In genomic region chr17:25432433-25433181, GRCm38 (mm10) we compare ENCODE assay signal across 8 mouse cellular contexts. TPM values are rescaled to one million over a fixed set of nuclear protein-coding genes. Genes with fewer than 3 reads are reported as not detected.
DNase-seq lines count a peak whose midpoint lies in the region; ATAC-seq lines count a peak whose summit lies in the region.

No protein-coding gene starts in this region.

- WGBS in kidney, embryonic 15.5 days = under 1% methylated on average over 52 of the region's 53 CpGs
- 2% methylated on average over 27 of the region's 53 CpGs for WGBS in embryonic facial prominence, embryonic 14.5 days
- WGBS in intestine, embryonic 14.5 days = under 1% methylated on average over 53 of the region's 53 CpGs
- WGBS in midbrain, embryonic 11.5 days = 1% methylated on average over 53 of the region's 53 CpGs

- H3K9me3 ChIP-seq in kidney, embryonic 15.5 days (replicated peaks) = no peaks in the 10 kb centered on the region
- no peaks in the 10 kb centered on the region for H3K9me3 ChIP-seq in embryonic facial prominence, embryonic 14.5 days (ENCODE audit: control insufficient read depth, low read length)
- no peaks in the 10 kb centered on the region for H3K9me3 ChIP-seq in intestine, embryonic 14.5 days (ENCODE audit: control insufficient read depth, low read length)
- no peaks in the 10 kb centered on the region for H3K9me3 ChIP-seq in midbrain, embryonic 11.5 days (ENCODE audit: control insufficient read depth, low read length)

- peaks cover 26% of the 10 kb centered on the region for H3K27me3 ChIP-seq in kidney, embryonic 15.5 days
- H3K27me3 ChIP-seq in embryonic facial prominence, embryonic 14.5 days (replicated peaks; ENCODE audit: control insufficient read depth, insufficient read depth, low read length) = 0 out of 2 replicates have a peak, but pooled peaks cover 9% of the 10 kb centered on the region
- H3K27me3 ChIP-seq in intestine, embryonic 14.5 days (replicated peaks; ENCODE audit: control insufficient read depth, insufficient read depth, low read length) = no peaks in the 10 kb centered on the region; the same call in 1 of the 2 replicates
- H3K27me3 ChIP-seq in midbrain, embryonic 11.5 days (ENCODE audit: control insufficient read depth, insufficient read depth, low read length) = peaks cover 24% of the 10 kb centered on the region

- H3K36me3 ChIP-seq in kidney, embryonic 15.5 days = no peaks in the 10 kb centered on the region
- H3K36me3 ChIP-seq in embryonic facial prominence, embryonic 14.5 days (ENCODE audit: control insufficient read depth, insufficient read depth, low read length) = no peaks in the 10 kb centered on the region
- 0 out of 2 replicates have a peak, but pooled peaks cover 4% of the 10 kb centered on the region for H3K36me3 ChIP-seq in intestine, embryonic 14.5 days (ENCODE audit: control insufficient read depth, insufficient read depth, low read length)
- no peaks in the 10 kb centered on the region for H3K36me3 ChIP-seq in midbrain, embryonic 11.5 days (ENCODE audit: control insufficient read depth, insufficient read depth, low read length)

- no peak for DNase-seq in kidney, adult 9 months
- DNase-seq in R1 (ENCODE audit: low read depth, low spot score) = peak; percentile 39
- DNase-seq in embryonic facial prominence, embryonic 14.5 days (ENCODE audit: low spot score) = no peak
- peak; percentile 77 for DNase-seq in intestine, embryonic 14.5 days (ENCODE audit: low spot score)
- peak; percentile 94 for DNase-seq in midbrain, embryonic 11.5 days (ENCODE audit: low spot score, missing footprints)
- no peak for DNase-seq in yolk sac, embryonic 10.5 days (ENCODE audit: low spot score)
- no peak for DNase-seq in urinary bladder, postnatal 36 days (ENCODE audit: low spot score in 2 of 2)

- H3K4me3 ChIP-seq in kidney, embryonic 15.5 days (replicated peaks) = peak overlapping the region; percentile 77
- peak overlapping the region; percentile 78 for H3K4me3 ChIP-seq in embryonic facial prominence, embryonic 14.5 days (ENCODE audit: low read depth, low read length)
- peak overlapping the region; percentile 68 for H3K4me3 ChIP-seq in intestine, embryonic 14.5 days (ENCODE audit: low read depth, low read length)
- H3K4me3 ChIP-seq in midbrain, embryonic 11.5 days (ENCODE audit: low read depth, low read length) = peak overlapping the region; percentile 66

- peak overlapping the region; percentile 74 for H3K9ac ChIP-seq in kidney, embryonic 15.5 days
- H3K9ac ChIP-seq in embryonic facial prominence, embryonic 14.5 days (ENCODE audit: low read depth, low read length) = peak overlapping the region; percentile 84
- peak overlapping the region; percentile 69 for H3K9ac ChIP-seq in intestine, embryonic 14.5 days (ENCODE audit: low read length)
- H3K9ac ChIP-seq in midbrain, embryonic 11.5 days (ENCODE audit: low read length) = peak overlapping the region; percentile 79

- no peak overlapping the region for H3K27ac ChIP-seq in kidney, embryonic 15.5 days
- H3K27ac ChIP-seq in embryonic facial prominence, embryonic 14.5 days (replicated peaks; ENCODE audit: low read depth, low read length) = peak overlapping the region; percentile 84
- H3K27ac ChIP-seq in intestine, embryonic 14.5 days (ENCODE audit: low read depth) = peak overlapping the region; percentile 79; the same call in 1 of the 2 replicates
- peak overlapping the region; percentile 40 for H3K27ac ChIP-seq in midbrain, embryonic 11.5 days (ENCODE audit: low read depth, low read length)

- H3K4me1 ChIP-seq in kidney, embryonic 15.5 days = peaks cover 78% of the 10 kb centered on the region
- H3K4me1 ChIP-seq in embryonic facial prominence, embryonic 14.5 days (ENCODE audit: control insufficient read depth, insufficient read depth, low read length) = peaks cover 51% of the 10 kb centered on the region
- peaks cover 48% of the 10 kb centered on the region for H3K4me1 ChIP-seq in intestine, embryonic 14.5 days (replicated peaks; ENCODE audit: control insufficient read depth, insufficient read depth, low read length)
- peaks cover 26% of the 10 kb centered on the region for H3K4me1 ChIP-seq in midbrain, embryonic 11.5 days (ENCODE audit: control insufficient read depth, insufficient read depth, low read length)

- peak overlapping the region; percentile 98 for H3K4me2 ChIP-seq in kidney, embryonic 15.5 days
- H3K4me2 ChIP-seq in embryonic facial prominence, embryonic 14.5 days (ENCODE audit: low read depth, low read length) = peak overlapping the region; percentile 97
- H3K4me2 ChIP-seq in intestine, embryonic 14.5 days (ENCODE audit: low read length) = peak overlapping the region; percentile 92
- H3K4me2 ChIP-seq in midbrain, embryonic 11.5 days = peak overlapping the region; percentile 97

- no peak for ATAC-seq in kidney, embryonic 15.5 days (replicated peaks; ENCODE audit: low FRiP score)
- ATAC-seq in embryonic facial prominence, embryonic 14.5 days (ENCODE audit: low read depth) = no peak
- no peak for ATAC-seq in intestine, embryonic 14.5 days (replicated peaks; ENCODE audit: low FRiP score, low TSS enrichment, low read depth)
- peak; percentile 4 for ATAC-seq in midbrain, embryonic 11.5 days (ENCODE audit: low FRiP score)

RNA-seq across cellular contexts. Expression of gene Cacna1h, which starts 1.0 kb away (rescaled TPM):
- polyA plus RNA-seq in kidney, embryonic 15.5 days (2015; fragmentation: Nextera tagmentation; extraction: Ambion mirVana) = 2.8 and 3.4 TPM in 2 replicates
- polyA plus RNA-seq in embryonic facial prominence, embryonic 14.5 days (2014; fragmentation: Nextera tagmentation; extraction: Ambion mirVana) = 4.9 and 5.2 TPM in 2 replicates
- polyA plus RNA-seq in intestine, embryonic 14.5 days (2014; fragmentation: Nextera tagmentation; extraction: Ambion mirVana) = 6.6 and 7.0 TPM in 2 replicates
- 3.5 and 4.3 TPM in 2 replicates for polyA plus RNA-seq in midbrain, embryonic 11.5 days (2014; fragmentation: Nextera tagmentation; extraction: Ambion mirVana)

RNA-seq across cellular contexts. Expression of gene Tekt4, which starts 21.8 kb away (rescaled TPM):
- polyA plus RNA-seq in kidney, embryonic 15.5 days (2015; fragmentation: Nextera tagmentation; extraction: Ambion mirVana) = not detected in 2 replicates
- polyA plus RNA-seq in embryonic facial prominence, embryonic 14.5 days (2014; fragmentation: Nextera tagmentation; extraction: Ambion mirVana) = 0.22 and 3.0 TPM in 2 replicates
- 0.35 TPM in 1 of 2 replicates, not detected in the other for polyA plus RNA-seq in intestine, embryonic 14.5 days (2014; fragmentation: Nextera tagmentation; extraction: Ambion mirVana)
- 0.12 TPM in 1 of 2 replicates, not detected in the other for polyA plus RNA-seq in midbrain, embryonic 11.5 days (2014; fragmentation: Nextera tagmentation; extraction: Ambion mirVana)

Comparison
In these comparisons a context has a peak if more than half of its experiments do, and no peak if none do; other contexts are left out.
1. DNase-seq: peak in R1 (single experiment), intestine, embryonic 14.5 days (single experiment) and midbrain, embryonic 11.5 days (single experiment); none in kidney, adult 9 months (single experiment), embryonic facial prominence, embryonic 14.5 days (single experiment), yolk sac, embryonic 10.5 days (single experiment) and urinary bladder, postnatal 36 days (0 of 2).
2. Peak in every context shown above with its lines, with median percentiles within 50 percentile points of each other: H3K4me2 ChIP-seq, H3K4me3 ChIP-seq and H3K9ac ChIP-seq.